9 mouse cellular contexts compared by ENCODE assay signal in the genomic region with DNA sequence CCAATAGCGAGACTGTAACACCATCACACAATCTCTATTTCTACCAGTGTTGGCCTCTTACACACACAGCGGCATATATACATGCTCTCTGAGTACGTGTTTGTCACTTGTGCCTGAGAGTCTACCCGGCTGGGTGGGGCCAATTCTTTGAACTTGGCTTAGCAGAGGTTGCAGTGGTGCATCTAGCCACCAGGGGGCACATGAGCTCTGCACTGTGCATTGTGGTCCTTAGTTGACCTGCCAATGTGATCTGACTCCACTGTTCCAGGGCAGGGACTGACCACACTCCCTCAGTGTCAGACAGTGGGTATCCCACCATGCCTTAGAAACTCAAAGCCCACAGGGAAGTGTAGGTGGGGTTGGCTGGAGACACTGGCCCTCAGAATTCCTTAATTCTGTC. TPM values are rescaled to one million over a fixed set of nuclear protein-coding genes. Genes with fewer than 3 reads are reported as not detected.
DNase-seq lines count a peak whose midpoint lies in the region; ATAC-seq and TF ChIP-seq lines count a peak whose summit lies in the region.
"Had no signal": no experiment of that assay in that cellular context is flagged by ENCODE, and none has a peak within 500 bp of the region (broad histone marks: within the 10 kb centered on the region; RNA-seq: fewer than 3 reads in every experiment).

No protein-coding gene starts in this region.

- H3K79me2 ChIP-seq in heart, adult 2 months (replicated peaks; ENCODE audit: control insufficient read depth, insufficient read depth, low read length): no peaks in the 10 kb centered on the region

- H3K27me3 ChIP-seq in heart, adult 2 months (ENCODE audit: control insufficient read depth, insufficient read depth, low read length): no peaks in the 10 kb centered on the region

- H3K4me3 ChIP-seq in heart, adult 2 months: no peak overlapping the region

- intact Hi-C loops in heart, adult 2 months (cut with DNase I): loop anchor here (5.0 to 10.0 kb wide), 2 partner anchors 267 to 395 kb away; partner anchors contain the start of gene Adam6b

- peak; percentile 67 for TF ChIP-seq CTCF in heart, adult 2 months (IDR thresholded peaks at IDR 0.05)

- no peak overlapping the region for H3K27ac ChIP-seq in heart, adult 2 months
- H3K27ac ChIP-seq: macrophage had no signal

- DNase-seq in heart, adult 2 months: peak; percentile 30 to 33
- no peak for DNase-seq in heart, adult 9 months (ENCODE audit: low spot score in 2 of 2)
- DNase-seq in ES-CJ7 (ENCODE audit: low read depth, low spot score): peak; percentile 76
- peak; percentile 66 for DNase-seq in embryo, embryonic 11 days
- peak; percentile 48 for DNase-seq in kidney, postnatal 14 days
- peak; percentile 83 for DNase-seq in thymus, postnatal 14 days
- no peak for DNase-seq in right cerebral cortex, postnatal 36 days (ENCODE audit: low spot score in 2 of 2)

- no peak overlapping the region for H3K9ac ChIP-seq in heart, adult 2 months (ENCODE audit: low read depth, low read length)

- no peak for TF ChIP-seq POLR2A in heart, adult 2 months (IDR thresholded peaks at IDR 0.05; ENCODE audit: insufficient read depth, low read depth, low read length)

- ATAC-seq in megakaryocyte-erythroid progenitor cell, adult 5-6 weeks (replicated peaks; ENCODE audit: low FRiP score, low TSS enrichment, poor library complexity, severe bottlenecking): peak; percentile 43

- H3K36me3 ChIP-seq in heart, adult 2 months (ENCODE audit: control insufficient read depth, insufficient read depth, low read length): no peaks in the 10 kb centered on the region

- WGBS in heart, adult 2 months: 44% methylated on average over 4 of the region's 4 CpGs

- peaks cover 1% of the 10 kb centered on the region; the same call in 1 of the 2 replicates for H3K4me1 ChIP-seq in heart, adult 2 months (ENCODE audit: control insufficient read depth, insufficient read depth, low read length)

- TF ChIP-seq EP300 in heart, adult 2 months (IDR thresholded peaks at IDR 0.05; ENCODE audit: insufficient read depth, low read depth, low read length): no peak

RNA-seq across cellular contexts. Expression of gene Tmem121, which starts 34.1 kb away (rescaled TPM):
- total RNA-seq in heart, adult 2 months (2021): under 1 TPM in 1 of 2 experiments, not detected in 1; 0.18 TPM
- polyA plus RNA-seq in heart, adult 2 months (2012; rRNA removed): 0.41 TPM in 1 of 2 replicates, not detected in the other
- total RNA-seq in megakaryocyte-erythroid progenitor cell, adult 5-6 weeks (2014; fragmentation: Nextera tagmentation): 0.22 and 0.74 TPM in 2 replicates
- not detected in 2 replicates for total RNA-seq in megakaryocyte-erythroid progenitor cell, adult 5-6 weeks (2017)
- polyA plus RNA-seq: macrophage had no signal

Comparison
In these comparisons a context has a peak if more than half of its experiments do, and no peak if none do; other contexts are left out.
1. DNase-seq: peak in heart, adult 2 months (2 of 2), ES-CJ7 (single experiment), embryo, embryonic 11 days (single experiment), kidney, postnatal 14 days (single experiment) and thymus, postnatal 14 days (single experiment); none in heart, adult 9 months (0 of 2) and right cerebral cortex, postnatal 36 days (0 of 2).